Mouse (Mus musculus) CH12.LX (cell line): ENCODE results near the gene Rps11.
"Not testable (repeated sequence)": the region's sequence is repeated elsewhere in the genome, so short reads cannot be mapped to it uniquely, and the experiment has no call there.

Experiments used
- CTCF ChIP-seq, 2 experiments: IDR thresholded peaks in 1 of 2; conservative IDR thresholded peaks in 1 of 2; 2 replicates each; pipeline ENCODE4 v1.5.1; 2011 to 2012; ENCODE audit warnings: low read depth in 2 of 2, low read length in 2 of 2, improper control_type of control experiment in 1 of 2, inconsistent platforms in 1 of 2, mild to moderate bottlenecking in 1 of 2, moderate library complexity in 1 of 2
- EP300 ChIP-seq: IDR thresholded peaks from 2 replicates; pipeline ENCODE4 v1.6.1; 2011; ENCODE audit warnings: low read length, improper control_type of control experiment
- MEF2A ChIP-seq: IDR thresholded peaks from 2 replicates; pipeline ENCODE4 v1.6.1; 2014; ENCODE audit warnings: low read depth, mild to moderate bottlenecking, inconsistent platforms, low read length, improper control_type of control experiment, borderline replicate concordance
- MXI1 ChIP-seq: IDR thresholded peaks from 2 replicates; pipeline ENCODE4 v1.6.1; 2011; ENCODE audit warnings: mild to moderate bottlenecking, low read depth, low read length, improper control_type of control experiment
- POLR2A ChIP-seq: IDR thresholded peaks from 2 replicates; pipeline ENCODE4 v1.6.1; 2011; ENCODE audit warnings: low read depth, mild to moderate bottlenecking, improper control_type of control experiment, low read length

GRCm38 (mm10) chr7:45110089-45110488, 14.2 kb downstream of the Rps11 start:
- TF ChIP-seq POLR2A; EP300; MEF2A; CTCF (conservative IDR thresholded peaks at IDR 0.05 in 1 of 2, IDR thresholded peaks at IDR 0.05 in 1 of 2; ENCODE audit: low read depth in 2 of 2, low read length in 2 of 2); MXI1: not testable (repeated sequence)
